Mouse (Mus musculus) left cerebral cortex, adult 8-10 months (tissue): ENCODE data around the gene Il20rb. TPM values are rescaled to one million over a fixed set of nuclear protein-coding genes. Genes with fewer than 3 reads are reported as not detected.

ENCODE experiments used
- DNase-seq, 2 experiments: peaks; one replicate each; pipeline ENCODE4 v3.0.0; 2022; ENCODE audit warnings: low spot score in 2 of 2
- total RNA-seq, 4 experiments: library from RNA; stranded (reverse); gene quantifications; 2 replicates each; pipeline ENCODE4 v1.2.4; 2022

Gene Il20rb
- total RNA-seq, 4 experiments from 2014 or later: 0.30 to 0.74 (median 0.48) TPM

- no peak for DNase-seq
Measured at GRCm38 (mm10) chr9:100470936-100471604, 15.5 kb downstream of the Il20rb start.

- DNase-seq: no peak
Measured at GRCm38 (mm10) chr9:100470228-100470627, 16.4 kb downstream of the Il20rb start.

DNA sequence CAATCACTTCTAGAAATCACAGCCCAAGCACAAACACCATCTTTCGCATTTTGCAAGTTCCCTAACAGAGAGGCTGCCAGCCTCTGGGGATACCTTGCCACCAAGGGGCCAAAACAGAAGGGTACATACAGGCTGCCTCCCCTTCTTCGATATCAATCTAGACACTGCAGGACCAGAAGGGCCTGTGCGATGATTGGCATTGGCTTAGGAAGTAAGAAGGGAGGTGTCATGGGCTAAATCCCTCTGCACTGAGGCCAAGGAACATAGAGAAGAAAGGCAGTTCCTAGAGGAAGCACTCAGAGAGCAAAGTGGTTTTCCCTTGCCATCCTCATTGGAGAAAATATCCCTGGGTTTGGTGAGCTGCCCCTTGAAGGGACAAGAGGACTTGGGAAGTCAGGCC lies 16.9 kb downstream of the Il20rb start:
- DNase-seq: no peak

GRCm38 (mm10) chr9:100468151-100468550 lies 18.4 kb downstream of the Il20rb start:
- DNase-seq: no peak

GRCm38 (mm10) chr9:100467653-100468052 lies 18.9 kb downstream of the Il20rb start:
- no peak for DNase-seq

- no peak for DNase-seq
Measured at GRCm38 (mm10) chr9:100466743-100467142, 19.8 kb downstream of the Il20rb start.

DNA sequence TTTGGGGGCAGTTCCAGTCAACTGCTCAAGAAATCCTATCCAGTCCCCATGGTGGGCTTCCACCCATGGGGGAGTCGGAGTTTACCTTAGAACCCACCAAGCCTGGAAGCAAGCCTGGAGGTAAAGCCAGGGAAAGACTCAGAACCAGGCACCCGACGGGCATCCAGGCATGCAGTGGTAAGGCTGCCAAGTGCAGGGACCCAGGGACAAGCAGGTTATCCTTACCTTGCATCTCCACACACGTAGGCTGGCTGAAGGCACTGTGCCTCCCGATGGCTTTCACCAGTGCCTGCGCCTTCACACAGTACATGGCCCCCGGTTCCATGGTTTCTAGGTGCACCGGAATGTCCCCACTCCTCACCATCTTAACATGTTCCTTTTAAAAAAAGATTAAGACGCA lies 20.6 kb downstream of the Il20rb start:
- DNase-seq: no peak

DNA sequence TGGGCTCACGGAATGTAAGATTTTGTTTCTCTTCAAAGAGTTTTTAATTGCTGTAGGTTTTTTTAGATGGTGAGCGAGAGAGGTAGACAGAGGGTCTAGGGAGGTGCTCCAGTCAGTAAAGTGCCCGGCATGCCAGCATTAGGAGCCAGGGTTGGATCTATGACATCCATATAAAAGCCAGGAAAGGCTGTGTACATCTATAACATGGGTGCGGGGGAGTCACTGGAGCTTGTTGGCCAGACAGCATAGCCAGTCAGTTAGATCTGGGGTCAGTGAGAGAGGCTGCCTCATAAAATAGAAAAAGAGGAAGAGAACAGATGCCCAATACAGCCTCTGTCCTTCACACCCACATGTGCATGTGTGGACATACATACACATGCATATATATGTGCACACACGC lies 21.2 kb downstream of the Il20rb start:
- no peak for DNase-seq

- DNase-seq: no peak
Measured at GRCm38 (mm10) chr9:100463771-100464170, 22.8 kb downstream of the Il20rb start.

DNA sequence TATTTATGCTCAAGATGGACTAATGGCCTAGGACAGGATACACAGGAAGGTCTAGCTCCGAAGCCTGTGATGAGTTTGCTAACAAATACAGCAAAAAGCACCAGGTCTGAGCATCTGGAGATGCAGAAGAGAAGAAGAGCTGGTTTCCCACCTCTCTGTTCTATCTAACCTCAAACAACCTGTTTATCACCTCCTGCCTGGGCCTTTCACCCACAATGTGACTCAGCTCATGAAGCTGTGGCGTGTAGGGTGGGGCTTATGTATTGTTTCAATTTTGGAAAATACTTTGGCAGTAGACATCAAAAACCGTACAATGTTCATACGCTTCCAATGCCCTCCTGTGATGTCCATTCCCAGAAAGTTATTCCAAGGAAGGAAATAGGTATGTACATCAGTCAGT lies 24.5 kb downstream of the Il20rb start:
- no peak for DNase-seq

DNA sequence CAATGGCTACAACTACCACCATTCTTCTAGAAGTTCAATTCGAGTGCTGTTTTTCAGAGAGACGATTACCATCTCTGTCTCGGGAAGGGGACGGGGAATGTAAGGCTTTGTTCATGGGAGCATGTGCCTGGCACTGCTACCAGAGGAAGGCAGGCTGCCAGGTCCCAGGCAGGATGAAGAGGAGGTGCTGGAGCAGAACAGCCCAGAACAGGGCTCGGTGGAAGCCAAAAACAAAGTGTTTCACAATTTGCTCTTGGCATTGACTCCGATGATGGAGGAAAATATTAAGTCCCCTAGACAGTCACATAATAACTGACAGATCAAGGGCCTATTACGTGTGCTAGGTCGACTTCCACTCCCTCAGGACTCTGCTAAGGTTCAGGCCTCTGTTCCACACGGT lies 24.9 kb downstream of the Il20rb start:
- DNase-seq: no peak

DNA sequence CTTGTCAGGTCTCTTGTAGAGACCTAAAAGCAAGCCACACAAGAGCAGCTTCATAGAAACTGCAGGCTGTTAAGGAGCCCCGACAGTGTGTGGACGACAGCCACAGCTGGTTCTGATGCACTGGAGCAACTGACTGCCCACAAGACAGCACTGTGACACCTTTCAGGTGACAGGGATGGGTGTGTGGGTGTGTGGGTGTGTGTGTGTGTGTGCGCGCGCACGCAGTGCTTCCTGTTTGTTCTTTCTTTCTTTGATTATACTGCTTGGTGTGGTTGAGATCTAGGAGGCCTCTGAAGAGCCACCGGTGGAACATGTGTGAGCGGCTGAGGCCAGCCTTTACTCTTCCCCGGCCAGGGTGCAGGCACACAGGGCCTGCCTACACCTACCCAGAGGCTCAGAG lies 26.4 kb downstream of the Il20rb start:
- DNase-seq: no peak

DNA sequence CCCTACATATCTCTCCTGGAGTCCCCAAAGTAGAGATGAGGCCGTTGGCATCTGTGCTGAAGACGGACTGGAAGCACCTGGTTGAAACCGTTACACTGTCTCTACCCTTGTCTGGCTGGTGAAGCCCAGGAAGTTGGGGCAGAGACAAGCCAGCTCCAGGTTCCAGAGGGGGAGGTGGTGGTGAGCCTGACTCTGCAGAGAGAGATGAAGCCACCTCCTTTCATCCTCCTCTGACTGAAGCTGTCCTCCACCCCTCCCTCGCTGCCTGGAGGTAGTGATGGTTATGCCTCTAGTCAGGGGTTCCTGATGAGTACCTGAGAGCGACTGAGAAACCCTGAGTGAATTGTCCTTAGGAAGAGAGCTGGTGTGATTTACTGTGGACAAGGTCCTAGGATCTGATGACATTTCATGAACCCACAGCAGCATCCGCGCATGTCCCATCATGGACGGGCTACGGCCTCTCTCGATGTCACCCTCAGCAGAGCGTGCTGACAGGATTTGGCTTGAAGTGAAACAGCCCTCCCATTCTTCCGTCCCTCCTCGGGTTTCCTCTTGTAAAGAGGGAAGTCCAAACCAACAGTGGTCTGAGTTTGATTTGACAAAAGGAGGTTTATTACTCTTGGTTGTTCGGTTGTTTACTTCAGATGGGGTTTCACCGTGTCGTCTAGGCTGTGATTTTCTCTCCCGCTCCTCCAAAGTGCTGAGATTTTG lies 28.5 kb downstream of the Il20rb start:
- no peak for DNase-seq

DNA sequence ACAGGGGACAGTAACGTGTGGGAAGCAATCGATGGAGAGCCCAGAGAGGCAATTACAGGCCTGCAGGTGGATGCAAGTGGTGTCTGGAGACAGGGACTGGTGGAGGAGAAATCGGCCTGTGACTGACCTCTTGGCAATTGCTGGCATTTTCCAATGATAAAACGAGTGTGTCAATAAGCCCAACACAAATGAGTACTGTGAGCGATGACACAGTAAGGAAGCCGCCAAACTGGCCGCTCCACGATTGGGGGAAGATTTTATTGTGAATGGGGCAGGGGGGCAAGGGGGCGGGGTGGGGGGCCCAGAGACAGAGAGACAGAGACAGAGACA lies 32.0 kb downstream of the Il20rb start:
- DNase-seq: no peak

DNA sequence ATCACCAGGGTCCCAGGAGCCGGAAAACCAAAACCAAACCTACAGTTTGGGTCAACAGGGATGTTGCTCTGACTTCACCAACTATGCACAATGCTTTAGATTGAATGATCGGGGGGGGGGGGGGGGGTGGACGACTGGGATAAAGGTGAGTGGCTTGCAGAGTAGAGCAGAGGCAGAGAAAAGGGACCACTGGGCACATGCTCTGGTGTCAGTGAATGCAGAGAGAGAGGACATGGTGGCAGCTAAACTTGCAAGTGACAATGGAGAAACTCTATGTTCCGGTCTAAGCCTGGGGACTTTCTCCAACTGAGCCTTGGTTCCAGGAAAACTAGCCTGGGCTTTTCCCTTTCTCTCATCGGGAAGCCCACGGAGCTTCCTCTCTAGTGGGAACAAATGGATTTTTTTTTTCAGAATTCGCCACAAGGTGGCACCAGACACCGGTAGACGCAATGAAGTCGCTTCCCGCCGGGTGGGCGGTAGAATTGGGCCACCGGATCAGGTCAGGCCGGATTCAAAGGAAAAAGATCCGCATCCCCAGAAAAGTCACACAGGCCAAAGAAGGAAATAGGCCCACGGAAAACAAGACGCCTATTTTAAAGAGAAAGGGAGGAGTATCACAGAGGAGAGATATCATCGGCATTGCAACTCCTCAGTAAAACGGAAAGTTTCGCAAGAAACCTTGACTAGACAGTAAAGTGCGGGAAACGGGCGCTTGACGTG lies 32.5 kb downstream of the Il20rb start:
- peak in 1 of 2 experiments; percentile 64 for DNase-seq

DNA sequence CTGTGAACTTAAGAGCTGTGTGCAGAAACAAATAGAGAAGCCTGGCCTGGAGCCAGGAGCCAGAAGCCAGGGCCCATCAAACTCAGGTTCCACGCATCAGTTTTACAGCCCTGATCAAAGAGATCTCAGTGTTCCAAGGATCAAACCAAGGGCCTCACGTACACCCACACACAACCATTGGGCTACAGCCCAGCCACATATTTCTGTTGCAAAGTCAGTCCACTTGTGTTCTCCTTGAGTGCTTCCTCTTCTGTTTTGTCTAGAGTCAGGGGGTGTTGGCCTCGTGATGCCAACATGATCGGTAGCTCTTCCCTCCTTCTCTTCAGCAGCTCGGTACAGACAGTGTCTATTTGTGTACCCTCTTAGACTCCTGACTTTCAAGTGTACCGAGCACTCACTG lies 34.2 kb downstream of the Il20rb start:
- DNase-seq: no peak

- peak in 1 of 2 experiments; percentile 67 for DNase-seq
Measured at GRCm38 (mm10) chr9:100446059-100446686, 40.4 kb downstream of the Il20rb start.

DNA sequence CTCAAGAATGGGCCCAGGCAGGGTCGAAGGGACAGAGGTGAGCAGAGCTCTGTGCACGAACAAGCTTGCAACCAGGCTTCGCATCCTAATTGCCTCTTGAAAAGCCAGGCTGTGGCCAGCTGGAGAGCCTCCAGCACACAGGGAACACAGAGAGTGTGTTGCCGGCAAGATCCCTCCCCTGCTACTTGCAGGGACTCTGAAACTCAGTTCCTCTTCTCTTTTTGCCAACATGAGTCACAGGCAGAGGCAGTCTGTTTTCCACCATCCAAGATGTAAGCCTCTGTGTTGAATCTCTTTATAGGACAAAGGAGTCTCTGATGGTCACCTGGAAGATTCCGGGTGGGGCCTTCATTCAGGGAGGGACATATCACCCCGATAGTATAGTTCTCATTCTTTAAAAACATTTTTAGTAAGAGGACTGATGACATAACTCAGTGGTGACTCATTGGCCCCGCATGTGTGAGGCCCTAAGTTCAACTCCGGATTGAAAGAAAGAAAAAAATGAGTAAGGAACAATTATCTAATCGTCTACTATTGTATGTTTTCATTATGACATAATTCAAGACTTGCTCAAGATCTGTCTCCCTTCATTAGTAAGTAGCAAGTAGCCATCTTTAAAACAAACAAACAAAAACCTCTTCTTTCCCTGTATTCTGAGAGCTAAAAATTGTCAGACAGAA lies 46.3 kb downstream of the Il20rb start:
- DNase-seq: no peak

DNA sequence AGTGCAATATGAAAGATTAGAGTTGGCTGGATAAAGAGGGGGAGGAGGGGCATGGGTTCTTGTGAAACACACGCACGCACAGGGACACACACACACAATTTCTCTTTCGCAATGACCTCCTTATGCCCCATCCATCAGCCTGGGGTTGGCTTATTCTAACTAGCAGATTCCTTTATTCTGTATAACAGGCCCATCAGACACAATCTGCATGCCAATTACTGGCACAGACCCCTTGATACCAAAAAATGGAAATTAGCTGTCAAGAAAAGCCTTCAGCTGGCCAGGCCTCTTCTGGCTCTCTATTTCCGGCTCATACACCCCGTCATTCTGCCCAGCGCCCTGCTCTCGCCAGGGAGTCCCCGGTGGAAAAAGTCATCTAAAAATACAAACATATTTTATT lies 47.1 kb downstream of the Il20rb start:
- DNase-seq: no peak

- no peak for DNase-seq
Measured at GRCm38 (mm10) chr9:100438994-100439393, 47.6 kb downstream of the Il20rb start.

DNA sequence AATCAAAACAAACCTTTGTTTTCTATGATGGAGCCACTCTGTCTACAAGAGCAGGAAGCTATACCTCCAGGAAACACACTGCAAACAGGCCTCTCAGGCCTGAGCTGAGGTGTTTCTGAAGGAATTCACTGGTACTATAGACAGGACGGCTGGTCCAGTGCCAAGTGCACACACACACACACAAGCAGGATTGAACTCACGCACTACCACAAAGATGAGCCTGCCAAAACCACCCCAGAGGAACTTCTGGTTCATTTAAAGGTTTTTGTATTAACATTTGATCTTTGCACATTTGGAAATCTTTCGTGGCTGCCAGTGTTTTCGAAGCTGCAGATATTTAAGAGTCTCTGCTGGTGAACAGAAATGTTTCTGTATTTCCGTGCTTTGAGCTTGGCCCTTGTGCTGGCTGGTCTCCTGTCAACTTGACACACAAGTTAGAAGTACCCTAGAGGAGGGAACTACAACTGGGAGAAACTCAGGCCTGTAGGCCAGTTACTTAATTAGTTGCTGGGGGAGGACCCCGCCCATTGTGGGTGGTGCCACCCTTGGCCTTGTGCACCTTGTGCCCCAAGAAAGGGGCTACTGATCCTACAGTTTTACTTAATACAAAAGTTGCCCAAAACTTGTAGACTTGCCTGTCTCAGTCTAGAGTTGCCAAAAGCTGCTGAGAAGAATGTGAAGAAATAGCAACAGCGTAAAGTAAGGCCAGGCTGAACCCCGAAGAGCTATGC lies 49.6 kb downstream of the Il20rb start:
- DNase-seq: no peak
